Mouse (Mus musculus) midbrain, embryonic 16.5 days (tissue): ENCODE data around the gene Tmem40. TPM values are rescaled to one million over a fixed set of nuclear protein-coding genes. Genes with fewer than 3 reads are reported as not detected.

Source experiments
- ATAC-seq: fragments of 200-750 bp; cut with Nextera tagmentation; 2 replicates; pipeline ENCODE4 v1.8.0; 2017; ENCODE audit warnings: moderate TSS enrichment
- H3K27ac ChIP-seq: fragments of 300-500 bp; sonication (generic); 2 replicates; pipeline ENCODE4 v1.5.1; 2014; ENCODE audit warnings: mild to moderate bottlenecking, low read length, mixed read lengths
- H3K27me3 ChIP-seq: fragments of 300-500 bp; sonication (generic); 2 replicates; pipeline ENCODE4 v1.6.1; 2014; ENCODE audit warnings: low read depth, low read length, mixed read lengths; ENCODE audit not compliant: control insufficient read depth, insufficient read depth
- H3K36me3 ChIP-seq: fragments of 300-500 bp; sonication (generic); 2 replicates; pipeline ENCODE4 v1.6.1; 2014; ENCODE audit warnings: mild to moderate bottlenecking, low read length, moderate library complexity, mixed read lengths; ENCODE audit not compliant: control insufficient read depth, insufficient read depth
- H3K4me1 ChIP-seq: fragments of 300-500 bp; sonication (generic); 2 replicates; pipeline ENCODE4 v1.6.1; 2014; ENCODE audit warnings: mild to moderate bottlenecking, low read length, mixed read lengths; ENCODE audit not compliant: control insufficient read depth, insufficient read depth
- H3K4me2 ChIP-seq: fragments of 300-500 bp; sonication (generic); 2 replicates; pipeline ENCODE4 v1.6.1; 2014; ENCODE audit warnings: mild to moderate bottlenecking, low read length, mixed read lengths
- H3K4me3 ChIP-seq: fragments of 300-500 bp; sonication (generic); 2 replicates; pipeline ENCODE4 v1.5.1; 2014; ENCODE audit warnings: low read depth, mild to moderate bottlenecking, low read length, moderate library complexity, mixed read lengths
- H3K9ac ChIP-seq: fragments of 300-500 bp; sonication (generic); 2 replicates; pipeline ENCODE4 v1.6.1; 2014; ENCODE audit warnings: low read depth, low read length, mixed read lengths
- H3K9me3 ChIP-seq: fragments of 300-500 bp; sonication (generic); replicated peaks from 2 replicates; pipeline ENCODE4 v1.6.1; 2014; ENCODE audit warnings: mild to moderate bottlenecking, low read length, mixed read lengths; ENCODE audit not compliant: control insufficient read depth, poor library complexity, severe bottlenecking
- WGBS: fragments of 180-500 bp; shearing (Covaris S2); extraction: QIAGEN DNeasy Blood & Tissue Kit; methylation state at CpG from one replicate; pipeline ENCODE4 v1.1.7; 2014; 5-methylcytosine and 5-hydroxymethylcytosine counted together
- polyA plus RNA-seq: library from polyadenylated mRNA; unstranded; fragments of >200 nt; fragmentation: Nextera tagmentation; extraction: Ambion mirVana; gene quantifications from 2 replicates; pipeline ENCODE4 v1.2.1, GENCODE M21; 2015

Gene Tmem40
- polyA plus RNA-seq, 1 experiment from 2014 or later, result 1.3 TPM

DNA sequence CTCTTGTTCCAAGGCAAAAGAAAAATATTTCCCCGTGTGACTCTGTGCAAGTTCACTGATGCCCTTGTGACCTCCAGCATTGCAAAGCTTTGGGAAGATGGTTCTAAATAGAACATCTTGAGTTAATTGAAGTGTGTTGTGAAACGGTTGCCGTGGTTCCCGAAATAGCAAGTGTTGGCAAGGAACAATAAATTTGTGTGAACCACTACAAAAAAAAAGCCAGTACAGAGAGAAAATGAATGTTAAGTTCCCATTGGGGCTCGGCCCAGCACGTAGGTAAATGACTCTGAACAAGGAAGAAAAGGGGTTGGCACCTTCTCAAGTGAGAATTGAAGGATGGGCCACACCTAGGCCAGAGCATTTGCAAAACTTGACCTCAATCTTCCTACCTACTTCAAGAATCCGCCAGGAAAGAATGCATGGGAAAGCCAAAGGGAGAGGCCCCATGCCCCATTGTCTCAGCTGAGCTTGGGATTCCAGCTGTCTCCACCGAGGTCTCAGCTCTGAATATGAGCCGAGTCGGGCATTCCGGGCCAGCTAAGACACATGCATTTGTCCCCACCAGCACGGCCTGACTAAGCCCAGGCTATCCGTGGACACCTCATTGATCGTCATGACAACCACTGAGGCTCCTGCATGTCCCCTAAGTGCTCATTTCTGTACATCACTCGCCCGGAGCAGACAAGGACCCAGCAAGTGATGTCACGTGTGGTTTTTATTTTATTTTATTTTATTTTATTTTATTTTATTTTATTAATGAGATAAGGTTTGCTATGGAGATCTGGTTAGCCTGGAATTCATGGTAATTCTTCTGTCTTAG is 64.3 kb downstream of the Tmem40 start:
- no peak for ATAC-seq
- H3K9me3 ChIP-seq, result no peaks in the 10 kb centered on the region
- H3K27me3 ChIP-seq, result no peaks in the 10 kb centered on the region
- H3K36me3 ChIP-seq, result no peaks in the 10 kb centered on the region
- H3K9ac ChIP-seq, result no peak overlapping the region
- H3K4me2 ChIP-seq, result no peak overlapping the region
- WGBS, result 47% methylated on average over 17 of the region's 17 CpGs
- no peak overlapping the region for H3K27ac ChIP-seq
- H3K4me1 ChIP-seq, result peaks cover 5% of the 10 kb centered on the region; the same call in 1 of the 2 replicates
- no peak overlapping the region for H3K4me3 ChIP-seq

DNA sequence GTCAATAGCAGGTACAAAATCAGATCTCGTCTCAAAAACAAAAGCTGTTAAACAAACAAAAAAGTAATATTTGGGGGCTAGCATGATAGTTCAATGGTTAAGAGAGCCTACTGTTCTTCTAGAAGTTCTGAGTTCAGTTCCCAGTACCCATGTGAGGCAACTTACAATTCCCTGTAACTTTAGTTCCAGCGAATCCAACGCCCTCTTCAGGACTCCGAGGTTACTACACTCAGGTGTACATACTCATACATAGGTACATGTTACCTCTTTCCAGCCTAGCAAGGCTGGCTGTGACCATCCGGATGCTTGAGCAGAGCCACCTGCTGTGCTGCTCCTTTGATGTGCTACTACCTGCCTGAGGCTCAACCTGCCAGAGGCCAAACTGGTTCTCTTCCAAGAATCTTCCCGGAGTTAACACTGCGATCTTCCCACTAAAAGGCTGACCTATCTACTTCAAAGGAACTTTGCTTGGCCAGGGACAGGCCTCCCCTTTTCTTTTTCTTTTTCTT is 65.4 kb downstream of the Tmem40 start:
- H3K4me1 ChIP-seq, result peaks cover 5% of the 10 kb centered on the region; the same call in 1 of the 2 replicates
- H3K36me3 ChIP-seq, result no peaks in the 10 kb centered on the region
- no peaks in the 10 kb centered on the region for H3K9me3 ChIP-seq
- H3K27me3 ChIP-seq, result no peaks in the 10 kb centered on the region
- no peak overlapping the region for H3K27ac ChIP-seq
- 82% methylated on average over 7 of the region's 7 CpGs for WGBS
- H3K4me2 ChIP-seq, result no peak overlapping the region
- H3K4me3 ChIP-seq, result no peak overlapping the region
- no peak for ATAC-seq
- no peak overlapping the region for H3K9ac ChIP-seq

DNA sequence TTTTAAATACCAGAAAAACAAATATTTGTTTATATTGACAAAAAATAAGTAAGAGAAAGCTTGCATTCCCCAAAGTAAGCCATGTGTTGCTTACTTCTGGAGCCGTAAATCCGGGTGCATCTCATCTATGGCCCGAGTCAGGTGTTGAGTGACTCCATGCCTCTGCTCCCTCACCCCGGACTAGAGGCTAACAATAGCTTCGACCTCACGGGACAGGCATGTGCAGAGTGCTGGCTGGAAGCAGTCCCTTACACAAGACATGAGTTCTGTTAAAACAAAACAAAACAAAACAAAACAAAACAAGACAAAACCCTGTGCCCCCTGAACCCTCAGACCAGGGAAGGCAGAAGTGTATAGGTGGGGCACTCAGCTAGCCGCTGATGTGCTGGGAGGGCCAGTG is 67.1 kb downstream of the Tmem40 start:
- Histone ChIP-seq H3K27ac (no peak overlapping the region), H3K4me2 (no peak overlapping the region), H3K36me3 (no peaks in the 10 kb centered on the region), H3K4me1 (peaks cover 5% of the 10 kb centered on the region; the same call in 1 of the 2 replicates), H3K4me3 (no peak overlapping the region), H3K27me3 (no peaks in the 10 kb centered on the region), H3K9me3 (no peaks in the 10 kb centered on the region), H3K9ac (no peak overlapping the region)
- 51% methylated on average over 7 of the region's 7 CpGs for WGBS
- no peak for ATAC-seq

DNA sequence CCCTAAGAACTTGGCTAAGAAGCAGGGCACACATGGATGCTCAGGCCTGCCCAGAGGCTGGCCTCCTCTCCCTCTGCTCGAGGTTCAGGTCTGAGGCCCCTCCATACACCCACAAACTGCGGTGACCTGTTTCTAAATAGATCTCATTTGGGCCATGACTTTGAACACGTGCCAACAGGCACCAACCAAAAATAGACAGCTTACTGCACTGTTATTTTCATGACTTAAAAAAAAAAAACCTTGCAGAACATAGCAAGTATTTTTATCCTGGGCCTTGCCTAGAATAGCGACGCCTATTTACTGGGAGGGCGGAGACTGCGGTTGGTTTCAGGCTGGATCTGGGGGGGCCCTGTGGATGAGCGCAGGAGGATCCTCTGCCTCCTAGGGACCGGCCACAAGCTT is 67.8 kb downstream of the Tmem40 start:
- no peak for ATAC-seq
- Histone ChIP-seq H3K4me3 (no peak overlapping the region), H3K27me3 (no peaks in the 10 kb centered on the region), H3K9me3 (no peaks in the 10 kb centered on the region), H3K9ac (no peak overlapping the region), H3K4me1 (peaks cover 5% of the 10 kb centered on the region; the same call in 1 of the 2 replicates), H3K36me3 (no peaks in the 10 kb centered on the region), H3K4me2 (no peak overlapping the region), H3K27ac (no peak overlapping the region)
- WGBS, result 48% methylated on average over 9 of the region's 9 CpGs

DNA sequence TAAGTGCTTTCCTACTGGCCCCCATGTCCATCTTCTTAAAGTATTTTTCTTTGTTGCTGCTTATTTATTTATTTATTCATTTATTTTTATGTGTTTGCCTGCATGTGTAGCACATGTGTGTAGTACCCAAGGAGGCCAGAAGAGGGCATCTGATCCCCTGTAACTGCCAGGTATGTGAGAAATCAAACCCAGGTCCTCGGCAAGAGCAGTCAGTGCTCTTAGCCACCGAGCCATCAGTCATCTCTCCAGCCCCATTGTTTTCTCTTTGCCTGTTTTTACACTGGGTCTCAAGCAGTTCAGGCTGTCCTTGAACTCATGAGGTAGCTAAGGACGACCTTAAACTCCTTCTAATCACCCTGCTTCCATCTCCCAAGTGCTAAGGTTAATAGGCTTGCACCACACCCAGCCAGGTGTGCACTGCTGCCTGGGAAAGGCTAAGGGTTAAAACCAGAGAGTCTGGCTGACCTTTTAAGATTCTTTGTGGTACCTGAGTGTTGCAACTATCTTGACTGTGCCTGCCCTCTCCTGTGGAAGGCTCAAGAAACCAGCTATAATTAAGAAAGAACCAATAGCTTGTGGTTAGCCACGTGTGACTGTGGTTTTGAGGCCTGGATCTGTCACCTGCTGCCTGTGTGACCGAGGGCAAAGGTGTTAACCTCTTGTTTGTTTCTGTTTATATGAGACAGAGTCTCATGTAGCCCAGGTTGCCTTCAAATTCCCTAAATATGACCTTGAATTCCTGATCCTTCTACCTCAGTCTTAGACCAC is 69.1 kb downstream of the Tmem40 start:
- WGBS, result 77% methylated on average over 5 of the region's 5 CpGs
- H3K4me2 ChIP-seq, result no peak overlapping the region
- H3K36me3 ChIP-seq, result no peaks in the 10 kb centered on the region
- no peak for ATAC-seq
- no peak overlapping the region for H3K27ac ChIP-seq
- H3K9me3 ChIP-seq, result no peaks in the 10 kb centered on the region
- H3K27me3 ChIP-seq, result no peaks in the 10 kb centered on the region
- no peak overlapping the region for H3K4me3 ChIP-seq
- peaks cover 5% of the 10 kb centered on the region; the same call in 1 of the 2 replicates for H3K4me1 ChIP-seq
- H3K9ac ChIP-seq, result no peak overlapping the region

DNA sequence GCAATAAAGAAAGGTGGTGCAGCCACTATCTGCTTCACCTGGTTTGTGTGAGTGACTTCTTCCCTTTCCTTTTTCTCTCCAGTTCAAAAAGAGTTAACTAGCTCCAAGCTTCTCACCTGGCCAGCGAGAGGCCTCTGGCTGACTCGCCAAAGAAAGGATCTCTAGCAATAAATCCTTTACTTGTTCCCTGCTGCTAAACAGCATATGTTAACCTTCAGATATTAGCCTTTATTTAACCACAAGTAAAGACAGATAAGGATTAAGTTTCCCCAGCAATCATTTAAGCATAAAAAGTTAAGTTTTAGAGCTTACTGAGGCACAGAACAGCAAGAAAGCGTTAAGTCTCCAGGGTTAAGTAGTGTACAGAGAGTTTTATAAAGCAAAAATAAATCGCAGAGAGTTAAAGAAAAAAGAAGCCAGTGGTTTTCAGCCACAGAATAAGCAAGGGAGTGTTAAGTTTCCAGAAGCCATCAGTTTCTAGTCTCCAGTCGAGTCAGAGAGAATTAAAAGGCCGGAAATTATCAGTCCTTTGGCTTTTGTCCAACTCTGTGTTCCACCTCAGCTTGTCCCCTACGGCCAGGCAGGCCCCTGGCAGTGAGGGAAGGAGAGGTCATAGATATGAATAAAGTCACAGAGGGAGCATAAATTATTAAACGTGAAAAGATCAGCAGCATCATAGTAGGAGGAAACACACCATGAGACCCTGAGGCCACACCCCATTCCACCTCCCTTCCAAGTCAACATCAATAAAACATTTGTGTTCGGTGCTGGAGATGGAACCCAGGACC is 69.9 kb downstream of the Tmem40 start:
- Histone ChIP-seq H3K27me3 (no peaks in the 10 kb centered on the region), H3K9ac (no peak overlapping the region), H3K4me1 (no peaks in the 10 kb centered on the region), H3K36me3 (no peaks in the 10 kb centered on the region), H3K4me2 (no peak overlapping the region), H3K4me3 (no peak overlapping the region), H3K27ac (no peak overlapping the region), H3K9me3 (no peaks in the 10 kb centered on the region)
- WGBS, result 64% methylated on average over 9 of the region's 9 CpGs
- no peak for ATAC-seq

DNA sequence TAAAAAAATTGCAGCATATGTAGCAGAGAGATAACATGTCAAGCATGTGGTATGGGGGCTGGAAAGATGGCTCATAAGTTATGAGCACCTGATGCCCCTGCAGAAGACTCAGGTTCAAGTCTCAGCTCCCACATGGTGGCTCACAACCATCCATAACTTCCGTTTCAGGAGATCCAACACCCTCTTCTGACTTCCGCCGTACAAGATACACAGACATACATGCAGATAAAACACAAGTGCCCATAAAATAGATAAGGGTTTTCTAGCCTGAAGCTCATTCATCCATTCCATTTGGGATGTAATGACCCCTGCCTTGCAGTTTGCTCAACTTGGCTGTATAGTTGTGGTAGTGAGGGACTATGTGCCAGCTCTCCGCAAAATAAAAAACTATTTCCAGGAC is 72.1 kb downstream of the Tmem40 start:
- Histone ChIP-seq H3K4me3 (no peak overlapping the region), H3K9ac (no peak overlapping the region), H3K9me3 (peaks cover 3% of the 10 kb centered on the region), H3K27me3 (no peaks in the 10 kb centered on the region), H3K36me3 (no peaks in the 10 kb centered on the region), H3K4me2 (no peak overlapping the region), H3K4me1 (no peaks in the 10 kb centered on the region), H3K27ac (no peak overlapping the region)
- no peak for ATAC-seq
- 93% methylated on average over 4 of the region's 4 CpGs for WGBS

DNA sequence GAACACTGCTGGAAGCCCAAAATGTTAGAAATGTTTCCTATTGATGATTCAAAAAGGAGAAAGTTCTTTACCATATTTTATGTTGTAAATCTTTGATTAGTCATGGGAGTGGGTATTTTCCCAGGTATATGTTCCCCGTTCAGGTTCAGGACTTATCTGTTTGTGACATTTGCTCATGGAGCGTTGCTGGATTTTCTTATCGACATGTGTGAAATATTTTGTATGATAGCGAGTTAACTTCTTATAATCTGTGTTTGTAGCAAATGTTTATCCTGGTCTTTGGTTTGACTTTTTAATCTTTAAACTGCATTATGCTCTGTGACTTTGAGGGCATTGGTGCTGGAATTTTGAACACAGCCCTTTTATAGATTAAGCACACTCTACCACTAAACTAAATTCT is 73.6 kb downstream of the Tmem40 start:
- H3K27me3 ChIP-seq, result no peaks in the 10 kb centered on the region
- H3K27ac ChIP-seq, result no peak overlapping the region
- H3K4me3 ChIP-seq, result no peak overlapping the region
- peaks cover 3% of the 10 kb centered on the region for H3K9me3 ChIP-seq
- WGBS, result 92% methylated on average over 4 of the region's 4 CpGs
- H3K9ac ChIP-seq, result no peak overlapping the region
- ATAC-seq, result no peak
- H3K36me3 ChIP-seq, result no peaks in the 10 kb centered on the region
- no peak overlapping the region for H3K4me2 ChIP-seq
- no peaks in the 10 kb centered on the region for H3K4me1 ChIP-seq
